Mouse (Mus musculus) cerebellum, adult 8-10 months (tissue): ENCODE measurements around the gene Zcchc17.
A peak's percentile ranks its signal among the peaks of the same experiment; 100 is the strongest.

Source experiments
- DNase-seq: peaks from one replicate; pipeline ENCODE4 v3.0.0; 2022

The Zcchc17 gene

DNA sequence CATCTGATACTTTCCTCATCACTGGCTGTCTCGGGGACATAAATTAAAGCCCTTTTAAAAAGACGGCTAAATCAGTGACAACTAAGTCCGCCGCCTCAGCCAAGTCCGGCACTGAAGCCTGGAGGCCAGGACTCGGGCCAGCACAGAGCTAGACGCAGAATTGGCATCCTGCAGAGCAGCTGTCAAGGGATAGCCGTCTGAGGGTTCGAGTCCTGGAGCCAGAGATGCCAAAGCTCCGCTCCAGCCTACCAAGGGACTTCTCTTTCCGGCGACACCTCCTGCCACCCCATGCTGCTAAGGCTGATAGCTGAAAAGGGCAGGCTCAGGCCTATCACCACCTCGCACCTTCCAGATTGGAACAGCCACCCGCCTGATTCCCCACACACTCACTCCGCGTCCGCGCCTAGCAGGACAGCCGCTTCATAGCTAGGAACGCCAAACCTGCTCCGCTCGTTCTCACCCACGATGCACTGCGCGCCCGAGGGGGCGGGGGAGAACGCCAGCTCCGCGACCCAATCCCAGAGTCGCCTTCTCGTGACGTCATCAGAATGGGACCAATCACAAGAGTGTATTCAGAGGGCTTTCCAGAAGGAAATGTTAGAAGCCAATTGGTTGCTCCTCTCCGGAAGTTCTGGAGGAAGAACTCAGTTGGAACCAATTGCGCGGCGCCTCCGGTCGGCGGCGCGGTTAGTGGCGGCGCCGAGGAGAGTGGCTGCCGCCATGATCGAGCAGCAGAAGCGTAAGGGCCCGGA, at the start of gene Zcchc17, which contains the start of gene Snrnp40:
TSS of gene Zcchc17 (minus strand) at position 458 of the 752 bp plus-strand sequence.
TSS of gene Snrnp40 (plus strand) at position 647 of the 752 bp plus-strand sequence.
- peak; percentile 99 for DNase-seq

DNA sequence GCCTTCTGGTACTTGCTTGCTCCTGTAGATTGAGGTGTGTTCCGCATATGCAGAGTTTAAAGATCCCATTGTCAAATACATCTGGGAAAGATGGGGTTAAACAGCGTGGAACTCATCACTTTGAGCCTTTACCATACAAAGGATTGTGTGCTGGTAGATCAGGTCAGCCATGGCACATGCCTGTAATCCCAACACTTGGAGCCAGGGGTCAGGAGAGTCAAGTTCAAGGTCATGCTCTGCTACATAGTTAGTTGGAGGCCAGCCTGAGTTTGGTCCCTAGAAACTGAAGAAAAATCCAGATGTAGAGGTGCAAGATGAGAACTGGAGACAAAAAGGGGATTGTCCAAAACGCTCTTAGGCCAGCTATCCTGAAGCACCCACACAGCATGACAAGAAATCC, 31.5 kb upstream of the Zcchc17 start:
- no peak for DNase-seq

DNA sequence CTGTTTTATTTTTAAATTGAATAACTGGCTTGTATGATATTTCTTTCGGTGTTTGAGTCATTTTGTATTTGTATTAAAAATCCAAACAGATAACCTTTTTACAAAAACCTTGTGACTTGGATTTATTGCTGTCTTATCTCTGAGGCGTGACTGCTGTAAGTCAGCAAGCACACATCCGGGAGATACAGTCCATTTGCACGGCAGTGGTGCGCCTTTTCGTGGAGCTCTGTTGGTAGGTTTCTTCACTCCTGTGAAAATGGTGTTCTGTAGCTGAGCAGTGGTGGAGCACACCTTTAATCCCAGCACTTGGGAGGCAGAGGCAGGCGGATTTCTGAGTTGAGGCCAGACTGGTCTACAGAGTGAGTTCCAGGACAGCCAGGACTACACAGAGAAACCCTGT, 30.2 kb upstream of the Zcchc17 start:
- no peak for DNase-seq

DNA sequence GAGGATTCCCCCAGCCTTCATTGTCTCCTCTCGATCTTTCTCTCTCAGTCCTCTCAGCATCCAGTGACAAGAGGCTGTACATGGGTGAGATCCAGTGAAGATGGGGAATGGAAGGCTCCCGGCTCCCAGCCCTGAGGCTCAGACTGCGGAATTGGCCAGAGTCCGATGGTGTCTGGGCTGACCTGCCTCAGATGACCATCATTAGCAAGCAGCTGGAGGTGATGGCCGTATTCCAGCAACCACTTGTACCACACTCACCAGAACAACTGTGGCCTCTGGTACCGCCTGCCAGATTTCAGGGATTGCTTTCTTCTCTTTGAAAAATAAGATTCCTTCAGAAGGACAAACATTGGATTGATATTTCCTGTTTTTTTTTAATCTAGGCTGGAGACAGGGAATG, 29.8 kb upstream of the Zcchc17 start:
- no peak for DNase-seq

DNA sequence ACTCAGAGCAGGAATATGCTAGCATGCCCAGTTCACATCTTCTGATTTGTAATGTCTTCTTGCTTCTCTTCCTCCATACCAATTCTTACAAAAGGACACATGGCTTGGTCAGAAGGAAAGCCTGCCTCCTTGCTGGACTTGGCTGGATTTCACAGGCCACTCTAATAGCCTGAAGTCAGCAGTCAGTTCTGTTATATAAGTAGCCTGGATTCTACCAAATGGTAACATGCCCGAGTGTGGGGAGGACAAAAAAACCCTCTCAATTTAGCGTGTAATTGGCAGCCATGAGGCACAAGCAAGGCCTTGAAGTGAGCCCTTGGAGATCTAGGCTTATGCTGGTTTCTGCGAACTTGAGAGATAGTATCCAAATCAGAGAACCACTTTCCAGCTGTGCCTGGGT, 27.5 kb upstream of the Zcchc17 start:
- DNase-seq = peak; percentile 56

DNA sequence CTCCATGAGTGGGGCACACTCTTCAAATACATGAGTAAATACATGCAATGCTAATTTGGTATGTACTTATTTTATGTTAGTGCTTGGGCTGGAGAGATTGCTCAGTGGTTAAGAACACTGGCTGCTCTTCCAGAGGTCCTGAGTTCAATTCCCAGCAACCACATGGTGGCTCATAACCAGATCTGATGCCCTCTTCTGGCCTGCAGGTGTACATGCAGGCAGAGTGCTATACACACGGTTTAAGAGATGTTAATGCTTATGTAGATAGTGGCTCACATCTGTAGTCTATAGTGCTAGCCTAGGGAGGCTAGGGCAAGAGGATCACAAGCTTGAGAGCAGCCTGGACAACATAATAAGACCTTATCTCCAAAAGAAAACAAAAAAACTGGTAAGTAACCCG, 20.7 kb upstream of the Zcchc17 start:
- DNase-seq = no peak

DNA sequence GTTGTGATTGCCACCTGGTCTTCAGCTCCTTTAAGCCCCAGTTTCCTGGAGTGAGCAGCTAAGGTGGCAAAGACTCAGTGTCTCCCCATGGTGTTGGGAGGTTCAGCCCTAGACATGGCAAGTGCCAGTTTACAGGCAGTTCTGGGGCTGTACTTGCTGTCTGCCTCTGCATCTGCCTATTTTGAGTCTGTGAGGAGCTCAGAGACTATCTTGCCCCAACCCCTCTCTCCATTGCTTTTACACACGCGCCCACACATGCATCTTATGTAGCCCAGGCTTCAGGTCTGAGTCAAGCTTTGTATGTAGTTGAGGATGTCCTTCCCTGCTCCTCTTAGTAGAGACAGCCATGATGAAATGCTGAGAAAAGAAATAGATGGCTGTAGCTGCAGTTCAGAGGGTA, 19.4 kb upstream of the Zcchc17 start:
- DNase-seq = no peak

DNA sequence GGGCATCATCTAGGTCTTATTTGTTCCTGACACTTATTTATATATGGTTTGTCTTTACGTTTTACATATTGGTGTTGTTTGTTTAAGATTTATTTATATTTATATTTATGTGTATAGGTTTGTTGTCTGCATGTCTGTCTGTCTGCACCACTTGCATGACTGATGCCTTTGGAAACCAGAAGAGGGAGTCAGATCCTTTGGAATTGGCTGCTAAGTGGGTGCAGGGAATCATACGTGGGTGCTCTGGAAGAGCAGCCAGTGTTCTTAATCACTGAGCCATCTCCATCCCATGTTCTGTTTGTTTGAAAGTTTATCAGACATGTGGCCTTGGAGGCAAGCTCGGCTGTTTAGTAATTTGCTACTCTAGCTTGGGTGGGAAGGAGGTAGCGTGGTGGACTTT, 17.8 kb upstream of the Zcchc17 start:
- no peak for DNase-seq

DNA sequence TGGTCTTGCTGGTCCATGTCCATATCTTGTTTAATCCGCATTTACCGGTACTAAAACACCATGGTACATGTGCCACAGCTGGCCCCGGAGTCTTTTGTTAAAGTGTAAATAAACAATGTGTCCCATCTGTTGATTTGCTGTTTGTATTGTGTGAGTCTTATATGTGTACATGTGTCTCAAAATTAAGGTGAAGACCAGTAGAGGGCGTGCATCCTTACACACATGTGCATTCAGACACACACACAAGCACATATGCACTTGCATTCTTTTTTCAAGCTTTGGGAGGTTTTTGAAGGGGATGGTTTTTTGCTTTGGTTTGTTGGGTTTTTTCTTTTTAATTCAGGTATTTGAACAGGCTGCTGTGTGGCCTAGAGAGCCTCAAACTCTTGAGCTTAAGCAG, 16.9 kb upstream of the Zcchc17 start:
- no peak for DNase-seq

DNA sequence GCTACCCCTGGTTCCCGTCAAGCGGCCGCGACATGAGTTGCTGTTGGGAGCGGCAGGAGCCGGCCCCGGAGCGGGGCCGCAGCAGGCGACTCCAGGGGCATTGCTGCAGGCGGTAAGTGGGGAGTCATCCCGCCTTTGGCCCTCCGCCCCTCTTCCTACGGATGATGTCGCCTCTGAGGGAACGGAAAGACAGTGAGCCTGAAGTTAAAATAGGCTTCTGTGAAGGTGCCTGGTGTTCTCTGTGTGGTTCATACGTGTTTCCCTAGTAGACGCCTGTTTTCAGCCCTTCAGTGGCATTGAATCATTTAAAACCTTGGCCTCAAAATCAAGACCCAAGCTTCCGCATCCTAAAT, 471 bp upstream of the Zcchc17 start:
- DNase-seq = no peak

DNA sequence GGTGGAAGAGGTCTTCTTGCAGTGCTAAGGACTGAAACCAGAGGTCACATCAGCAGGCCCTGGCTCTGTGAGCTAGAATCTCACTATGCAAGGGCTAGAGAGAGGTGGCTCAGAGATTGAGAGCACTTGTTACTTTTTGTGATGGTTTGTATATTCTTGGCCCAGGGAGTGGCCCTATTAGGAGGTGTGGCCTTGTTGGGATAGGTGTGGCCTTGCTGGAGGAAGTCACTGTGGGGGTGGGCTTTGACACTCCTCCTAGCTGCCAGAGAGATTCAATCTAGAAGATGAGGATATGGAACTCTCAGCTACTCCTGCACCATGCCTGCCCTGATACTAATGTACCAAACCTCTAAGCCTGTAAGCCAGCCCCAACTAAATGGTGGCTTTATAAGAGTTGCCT, 1.8 kb downstream of the Zcchc17 start:
- DNase-seq = no peak

DNA sequence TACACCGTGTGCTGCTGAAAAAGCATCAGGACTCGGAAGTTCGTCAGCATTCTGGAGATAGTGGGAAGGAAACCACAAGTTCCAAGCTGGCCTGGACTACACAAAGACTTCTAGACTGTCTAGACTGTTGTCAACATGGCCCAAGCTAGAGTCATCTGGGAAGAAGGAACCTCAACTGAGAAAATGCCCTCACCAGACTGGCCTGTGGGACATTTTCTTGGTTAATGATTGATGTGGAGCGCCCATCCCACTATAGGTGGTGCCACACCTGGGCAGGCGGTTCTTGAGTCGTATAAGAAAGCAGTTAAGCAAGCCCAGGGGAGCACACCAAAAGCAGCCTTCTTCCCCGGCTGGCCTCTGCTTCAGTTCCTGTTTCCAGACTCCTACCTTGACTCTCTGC, 7.2 kb downstream of the Zcchc17 start:
- DNase-seq = no peak

DNA sequence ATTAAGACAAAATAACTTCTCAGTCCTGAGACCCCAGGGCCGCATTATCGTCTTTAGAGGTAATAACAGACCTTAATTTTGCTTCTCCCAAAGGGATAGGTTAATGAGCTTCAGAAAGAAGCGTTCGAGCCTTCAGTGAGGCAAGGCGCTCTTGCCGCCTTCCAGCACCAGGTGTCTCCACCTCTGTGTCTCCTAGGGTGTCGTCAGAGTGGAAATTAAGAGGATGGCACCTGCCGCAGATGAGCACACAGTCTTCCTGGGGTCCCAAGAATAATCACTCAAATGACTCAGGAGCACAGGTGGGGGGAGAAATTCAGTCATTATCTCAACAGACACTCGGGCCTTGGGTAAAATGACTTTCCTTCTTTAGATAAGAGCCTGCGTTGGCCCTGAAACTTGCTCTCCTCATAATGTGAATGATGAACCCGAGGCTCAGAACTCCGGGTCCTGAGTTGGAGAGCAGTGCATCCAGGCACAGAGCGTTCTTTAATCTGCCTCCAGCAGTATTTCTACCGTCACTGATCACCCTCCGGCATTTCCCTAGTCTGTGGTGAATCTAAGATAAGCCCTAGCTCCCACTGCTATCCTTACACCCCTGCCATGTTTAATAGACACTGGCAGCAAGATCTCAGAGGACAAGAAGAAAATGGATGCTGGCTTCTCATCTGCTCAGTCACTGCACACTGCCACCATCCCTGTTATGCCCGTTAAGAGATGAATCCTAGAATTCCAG, 8.9 kb downstream of the Zcchc17 start:
- no peak for DNase-seq

DNA sequence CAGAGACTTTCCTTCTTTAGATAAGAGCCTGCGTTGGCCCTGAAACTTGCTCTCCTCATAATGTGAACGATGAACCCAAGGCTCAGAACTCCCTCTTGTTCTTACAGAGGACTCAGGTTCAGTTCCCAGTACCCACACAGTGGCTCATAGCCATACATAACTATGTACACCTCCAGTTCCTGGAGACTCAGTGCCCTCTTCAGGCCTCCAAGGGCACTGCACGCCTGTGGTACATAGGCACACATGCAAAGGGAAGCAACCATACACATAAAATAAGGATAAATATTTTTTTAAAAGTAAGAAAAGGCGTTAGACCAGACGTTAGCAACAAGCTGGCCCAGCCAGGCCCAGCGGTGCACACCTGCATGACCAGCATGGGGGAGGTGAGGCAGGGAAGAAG, 10.1 kb downstream of the Zcchc17 start:
- no peak for DNase-seq

DNA sequence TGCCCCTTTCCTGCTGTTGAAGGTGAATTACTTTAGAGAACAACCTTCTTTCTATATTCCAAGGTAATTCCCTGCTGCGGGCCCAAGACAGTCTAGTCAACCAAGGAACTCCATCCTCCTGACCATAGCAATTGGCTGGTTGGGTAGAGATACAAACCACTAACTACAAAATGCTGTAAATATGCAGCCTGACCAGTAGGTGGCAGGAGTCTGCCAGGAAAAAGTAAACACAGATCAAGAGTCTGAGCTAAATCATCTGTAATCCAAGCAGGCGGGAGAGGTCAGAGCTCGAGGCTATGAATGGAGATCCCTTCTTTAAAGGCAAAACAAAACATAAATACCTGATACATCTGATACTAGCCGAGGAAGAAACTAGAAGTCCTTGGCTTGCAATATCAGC, 18.1 kb downstream of the Zcchc17 start:
- DNase-seq = peak; percentile 57

DNA sequence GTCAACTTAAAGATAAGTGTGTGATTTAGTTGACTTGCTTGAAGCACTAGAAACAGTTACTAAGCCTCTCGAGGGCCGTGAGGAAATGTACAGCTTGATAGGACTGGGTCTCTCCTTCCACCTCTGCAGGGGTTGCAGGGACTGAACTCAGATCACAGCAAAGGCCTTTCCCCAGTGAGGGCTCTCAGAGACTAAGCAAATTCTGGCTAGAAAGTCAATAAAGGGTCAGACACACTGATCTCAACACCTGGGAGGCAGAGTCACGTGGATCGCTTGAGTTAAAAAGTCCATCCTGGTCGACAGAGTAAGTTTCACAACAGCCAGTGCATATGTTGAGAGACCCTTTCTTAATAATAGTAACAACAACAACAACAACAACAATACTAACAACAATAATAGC, 23.9 kb downstream of the Zcchc17 start:
- DNase-seq = no peak

DNA sequence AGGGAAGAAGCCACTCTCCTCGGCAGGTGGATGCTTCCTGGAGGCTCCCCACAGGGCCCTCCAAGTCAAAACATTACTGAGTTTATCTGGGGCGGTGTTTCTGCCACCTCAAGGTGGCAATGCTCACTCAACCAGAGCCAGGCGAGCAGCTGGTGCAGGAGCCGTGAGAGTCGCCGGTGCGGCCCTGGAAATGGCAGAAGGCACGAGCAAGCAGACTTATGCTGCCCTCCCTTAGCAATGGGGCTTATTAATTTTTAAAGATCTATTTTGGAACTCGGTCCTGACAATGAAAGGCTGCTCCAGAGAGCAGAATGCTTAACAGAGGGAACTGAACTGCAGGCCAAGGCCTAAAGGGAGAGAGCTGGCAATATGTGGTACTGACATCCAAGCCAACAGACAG, 32.4 kb downstream of the Zcchc17 start:
- peak; percentile 70 for DNase-seq

DNA sequence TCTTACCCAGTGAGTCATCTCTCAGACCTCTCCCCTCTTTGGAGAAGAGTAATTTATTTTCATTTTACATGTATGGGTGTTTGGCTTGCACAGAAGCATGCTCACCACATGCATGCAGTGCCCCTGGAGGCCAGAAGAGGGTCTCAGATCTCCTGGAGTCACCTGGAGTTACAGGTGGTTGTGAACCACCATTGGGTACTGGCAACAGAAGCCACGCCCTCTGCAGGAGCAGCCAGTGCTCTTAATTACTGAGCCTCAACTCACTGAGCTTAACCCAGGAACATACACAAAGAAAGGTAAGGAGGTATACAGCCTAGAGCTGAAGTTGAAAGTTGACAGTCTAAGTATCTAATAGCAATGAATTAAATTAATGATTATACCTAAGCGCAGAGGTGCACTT, 34.3 kb downstream of the Zcchc17 start:
- DNase-seq = no peak

DNA sequence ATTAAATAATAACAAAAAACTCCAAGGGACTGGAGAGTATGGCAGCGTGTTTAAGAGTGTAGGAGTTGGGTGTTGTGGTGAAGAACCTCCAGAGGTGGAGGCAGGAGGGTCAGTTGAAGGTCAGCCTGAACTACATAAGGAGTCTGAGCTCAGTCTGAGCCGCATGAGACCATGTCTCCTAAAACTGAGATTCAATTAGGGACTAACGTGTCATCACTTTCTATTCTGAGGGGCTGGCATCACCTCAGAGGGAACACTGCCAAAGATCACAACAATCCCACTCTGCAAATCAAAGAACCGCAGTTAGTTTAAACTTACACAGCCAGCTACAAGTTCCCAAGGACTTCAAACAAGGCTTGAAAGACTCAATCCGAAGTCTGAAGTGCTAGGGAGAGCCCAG, 36.1 kb downstream of the Zcchc17 start:
- DNase-seq = no peak

DNA sequence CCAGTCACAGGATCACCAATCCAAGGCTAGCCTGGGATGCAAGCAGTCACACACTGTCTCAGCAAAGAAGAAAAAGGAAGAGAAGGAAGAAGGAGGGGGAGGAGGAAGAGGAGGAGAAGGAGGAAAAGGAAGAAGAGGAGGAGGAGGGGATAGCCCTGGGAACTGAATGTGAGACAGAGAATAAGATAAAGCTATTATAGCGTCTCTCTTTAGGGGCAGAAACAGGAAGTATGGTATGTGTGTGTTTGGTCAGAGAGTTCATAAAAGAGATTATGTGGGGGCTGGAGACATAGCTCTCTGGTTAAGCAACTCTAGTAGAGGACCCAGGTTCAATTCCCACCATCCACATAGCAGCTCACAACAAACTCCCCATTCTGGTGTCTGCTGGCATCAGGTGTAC, 36.6 kb downstream of the Zcchc17 start:
- no peak for DNase-seq

DNA sequence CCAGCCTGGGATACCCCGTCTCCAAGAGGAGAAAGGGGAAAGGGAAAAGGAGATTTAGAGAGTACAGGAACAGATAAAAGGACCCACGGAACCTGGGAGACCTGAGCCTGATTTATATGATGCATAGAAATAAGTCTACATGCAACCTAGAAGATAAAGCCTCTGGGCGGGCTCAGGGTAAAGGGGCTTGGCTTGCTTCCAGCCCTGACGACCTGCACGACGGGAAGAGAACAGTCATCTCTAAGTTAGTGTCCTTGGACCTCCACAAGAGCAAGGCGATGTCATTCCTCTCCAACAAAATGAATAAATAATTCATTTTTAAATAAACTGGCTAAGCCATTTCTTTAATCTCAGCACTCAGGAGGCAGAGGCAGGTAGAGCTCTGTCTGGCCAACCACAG, 37.2 kb downstream of the Zcchc17 start:
- no peak for DNase-seq

DNA sequence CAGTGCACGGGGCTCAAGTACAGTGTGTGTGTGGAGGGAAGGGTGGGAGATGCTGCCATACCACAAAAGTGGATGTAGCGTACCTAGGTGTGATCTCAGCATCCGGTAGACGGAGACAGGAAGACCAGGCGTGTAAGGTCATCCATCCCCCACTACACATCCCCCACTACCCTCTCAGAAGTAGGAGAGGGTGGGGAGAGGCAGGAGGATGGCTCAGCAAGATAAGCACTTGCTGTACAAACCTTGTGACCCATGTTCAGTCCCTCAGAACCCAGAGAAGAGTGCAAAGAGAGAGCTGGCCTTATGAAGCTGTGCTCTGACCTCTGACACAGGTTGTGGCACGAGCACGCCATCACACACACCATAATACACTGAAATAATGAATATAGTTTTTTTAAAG, 38.1 kb downstream of the Zcchc17 start:
- DNase-seq = no peak

DNA sequence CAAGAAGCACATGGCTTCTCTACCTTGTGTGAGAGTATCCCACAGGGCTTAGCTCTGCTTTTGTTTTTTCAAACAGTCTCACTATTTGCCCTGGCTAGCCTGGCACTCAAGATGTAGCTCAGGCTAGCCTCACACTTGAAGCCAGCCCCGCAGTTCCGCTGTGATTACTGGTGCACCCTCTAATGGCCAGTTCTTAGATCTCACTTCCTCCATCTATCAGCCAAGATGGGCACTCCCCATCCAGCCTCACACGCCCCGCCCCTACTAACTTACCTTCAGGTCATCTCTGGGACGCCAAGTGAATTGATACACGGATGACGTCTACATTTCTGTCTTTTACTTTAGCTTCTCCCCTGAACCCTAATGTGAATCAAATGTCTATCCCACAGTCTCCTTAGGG, 40.2 kb downstream of the Zcchc17 start:
- no peak for DNase-seq

DNA sequence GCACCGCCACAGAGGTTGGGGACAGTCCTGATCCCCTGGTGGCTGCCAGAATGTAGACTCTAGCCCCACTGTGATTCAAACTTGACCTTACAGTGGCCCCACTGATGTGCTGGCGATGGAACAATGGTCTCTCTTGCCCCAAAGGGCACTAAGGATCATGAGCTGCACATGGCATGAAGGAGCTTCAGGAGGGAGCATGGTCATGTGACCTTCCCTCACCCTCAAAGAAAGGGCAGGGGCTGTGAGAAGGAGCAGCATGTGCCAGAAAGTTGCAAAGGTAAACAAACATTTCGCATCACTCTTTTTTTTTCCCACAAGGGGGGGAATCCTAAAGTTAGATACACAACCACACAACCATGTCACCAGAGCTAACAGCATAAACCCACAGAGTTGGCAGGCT, 41.6 kb downstream of the Zcchc17 start:
- DNase-seq = no peak

DNA sequence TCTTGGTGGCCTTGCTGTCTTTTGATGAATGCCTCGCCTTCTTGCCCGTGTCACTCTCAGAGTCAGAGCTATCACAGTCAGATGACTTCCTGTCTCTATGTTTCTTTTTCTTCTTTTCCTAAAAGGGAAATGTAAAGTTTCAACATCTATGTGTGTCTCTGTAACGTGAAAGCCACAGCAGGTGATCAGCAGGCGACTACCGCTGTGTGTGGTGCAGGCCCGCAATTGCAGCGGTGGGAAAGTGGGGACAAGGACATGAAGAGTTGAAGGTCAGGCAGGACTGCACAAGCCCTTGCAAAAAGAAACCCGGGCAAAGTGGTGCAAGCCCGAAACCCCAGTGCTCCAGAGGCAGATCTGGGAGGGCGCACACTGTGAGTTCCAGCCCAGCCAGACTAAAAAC, 43.1 kb downstream of the Zcchc17 start:
- DNase-seq = no peak
